Mouse (Mus musculus): Measurements from ENCODE around the gene H2-Eb1. TPM values are rescaled to one million over a fixed set of nuclear protein-coding genes. Genes with fewer than 3 reads are reported as not detected.
A peak's percentile ranks its signal among the peaks of the same experiment; 100 is the strongest.

H2-Eb1 gene
- polyA plus RNA-seq, 1 experiment: not detected

DNA sequence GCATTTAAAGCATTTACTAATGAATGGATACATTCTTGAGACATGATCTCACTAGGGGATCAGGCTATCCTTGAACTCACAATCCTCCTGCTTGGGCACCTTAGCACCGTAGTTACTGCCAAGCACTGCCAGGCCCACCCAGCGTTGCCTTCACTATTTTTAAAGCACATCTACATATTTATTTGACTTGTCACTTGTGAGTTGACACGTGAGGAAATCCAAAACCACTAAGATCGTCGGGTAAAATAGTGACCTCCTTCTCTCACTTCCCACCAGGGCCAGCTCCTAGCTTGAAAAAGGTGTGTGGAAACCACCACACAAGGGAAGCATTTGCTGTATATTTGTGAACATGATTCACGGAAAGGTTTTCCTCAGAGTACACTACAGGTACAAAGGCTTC, 18.7 kb upstream of the H2-Eb1 start:
- Histone ChIP-seq H3K4me3 (ENCODE audit: insufficient read depth, low read length) (no peak overlapping the region), H3K27ac (ENCODE audit: insufficient read depth, low read length) (no peak overlapping the region), H3K4me1 (ENCODE audit: control insufficient read depth, insufficient read depth, low read length) (no peaks in the 10 kb centered on the region)
- TF ChIP-seq CTCF (IDR thresholded peaks at IDR 0.05; ENCODE audit: borderline replicate concordance, insufficient read depth, low read length): no peak
- TF ChIP-seq POLR2A (IDR thresholded peaks at IDR 0.05; ENCODE audit: low read depth, low read length): no peak

DNA sequence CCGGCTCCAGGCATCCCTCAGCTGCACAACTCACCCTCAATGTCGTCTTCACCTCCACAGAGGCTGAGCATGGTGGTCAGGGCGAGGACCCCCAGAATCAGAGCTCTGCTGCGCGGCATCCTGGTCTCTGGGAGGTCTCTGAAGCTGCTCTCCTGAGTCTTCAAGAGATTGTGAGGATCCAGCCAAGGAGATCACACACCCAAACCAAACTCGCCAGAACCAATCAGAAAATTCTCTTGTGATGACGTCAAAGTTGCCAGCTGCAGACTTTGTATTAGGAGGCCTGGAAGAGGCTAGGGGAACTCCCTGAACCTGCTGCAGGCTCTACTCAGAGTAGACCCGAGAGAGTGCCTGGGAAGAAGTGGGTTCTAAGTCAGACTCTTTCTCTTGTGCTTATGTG, 18.0 kb upstream of the H2-Eb1 start, which contains the start of gene H2-Aa:
TSS of gene H2-Aa (minus strand) at position 176 of the 400 bp plus-strand sequence.
- no peaks in the 10 kb centered on the region for H3K4me1 ChIP-seq (ENCODE audit: control insufficient read depth, insufficient read depth, low read length)
- no peak within 1 kb of the TSS for H3K4me3 ChIP-seq (ENCODE audit: insufficient read depth, low read length)
- no peak within 1 kb of the TSS for H3K27ac ChIP-seq (ENCODE audit: insufficient read depth, low read length)
- TF ChIP-seq CTCF (IDR thresholded peaks at IDR 0.05; ENCODE audit: borderline replicate concordance, insufficient read depth, low read length) (no peak), POLR2A (IDR thresholded peaks at IDR 0.05; ENCODE audit: low read depth, low read length) (no peak)

DNA sequence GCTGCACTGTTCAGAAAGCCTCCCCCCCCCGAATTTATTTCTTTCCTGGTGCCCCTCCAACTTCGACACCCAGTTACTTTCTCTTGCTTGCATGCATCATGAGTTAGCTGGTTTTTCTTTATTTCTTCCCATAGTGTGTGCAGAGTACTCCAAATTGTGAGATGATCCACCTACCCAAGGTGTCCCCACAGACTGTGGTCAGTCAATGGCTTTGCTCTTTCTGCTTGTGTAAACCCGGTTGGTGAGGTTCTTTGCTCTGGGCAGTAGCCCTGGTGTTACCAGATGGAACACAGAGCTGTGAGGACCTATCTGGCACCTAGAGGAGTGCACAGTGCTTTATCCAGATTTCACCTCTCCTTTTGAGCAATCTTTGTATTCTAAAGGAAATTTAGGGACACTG, 17.5 kb upstream of the H2-Eb1 start:
- H3K4me1 ChIP-seq (ENCODE audit: control insufficient read depth, insufficient read depth, low read length): no peaks in the 10 kb centered on the region
- H3K4me3 ChIP-seq (ENCODE audit: insufficient read depth, low read length): no peak overlapping the region
- H3K27ac ChIP-seq (ENCODE audit: insufficient read depth, low read length): no peak overlapping the region
- TF ChIP-seq POLR2A (IDR thresholded peaks at IDR 0.05; ENCODE audit: low read depth, low read length) (no peak), CTCF (IDR thresholded peaks at IDR 0.05; ENCODE audit: borderline replicate concordance, insufficient read depth, low read length) (no peak)

DNA sequence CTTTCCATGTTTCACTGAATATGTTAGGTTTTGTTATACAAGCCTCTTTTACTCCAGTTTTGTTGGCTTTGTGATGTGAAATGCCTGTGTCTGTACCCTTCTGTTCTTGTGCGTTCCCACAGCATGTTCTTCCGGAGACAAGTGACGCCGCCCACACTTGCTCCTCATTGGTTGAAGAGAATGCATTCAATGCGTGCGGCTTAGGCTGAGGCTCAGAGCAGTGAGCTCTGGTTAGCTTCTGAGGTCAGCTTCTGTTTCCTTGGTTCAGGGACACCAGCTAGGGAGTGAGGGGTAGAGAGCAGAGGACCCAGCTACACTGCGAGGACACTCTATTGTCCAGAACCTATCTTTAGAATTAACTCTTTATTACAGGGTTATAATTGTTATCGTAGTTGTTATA, 14.1 kb upstream of the H2-Eb1 start:
- Histone ChIP-seq H3K4me1 (ENCODE audit: control insufficient read depth, insufficient read depth, low read length) (no peaks in the 10 kb centered on the region), H3K4me3 (ENCODE audit: insufficient read depth, low read length) (no peak overlapping the region), H3K27ac (ENCODE audit: insufficient read depth, low read length) (no peak overlapping the region)
- TF ChIP-seq CTCF (IDR thresholded peaks at IDR 0.05; ENCODE audit: borderline replicate concordance, insufficient read depth, low read length) (no peak), POLR2A (IDR thresholded peaks at IDR 0.05; ENCODE audit: low read depth, low read length) (no peak)

DNA sequence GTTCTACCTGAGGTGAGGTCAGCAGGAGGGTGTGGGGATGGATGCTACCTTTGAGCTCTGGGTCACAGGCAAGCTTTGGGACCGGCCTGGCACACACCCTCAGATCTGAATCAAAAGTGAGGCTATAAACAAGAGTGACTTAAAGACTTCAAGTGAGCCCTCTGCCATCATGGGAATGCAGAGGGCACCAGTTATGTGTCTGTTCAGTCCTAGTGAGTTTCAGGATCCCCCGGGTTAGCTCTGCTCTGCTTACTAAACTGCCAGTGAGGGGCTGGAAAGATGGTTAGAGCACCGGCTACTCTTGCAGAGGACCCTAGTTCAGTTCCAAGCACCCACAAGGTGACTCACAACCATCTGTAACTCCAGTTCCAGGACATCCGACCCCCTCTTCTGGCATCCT, 13.1 kb upstream of the H2-Eb1 start:
- Histone ChIP-seq H3K27ac (ENCODE audit: insufficient read depth, low read length) (no peak overlapping the region), H3K4me1 (ENCODE audit: control insufficient read depth, insufficient read depth, low read length) (no peaks in the 10 kb centered on the region), H3K4me3 (ENCODE audit: insufficient read depth, low read length) (no peak overlapping the region)
- no peak for TF ChIP-seq POLR2A (IDR thresholded peaks at IDR 0.05; ENCODE audit: low read depth, low read length)
- TF ChIP-seq CTCF (IDR thresholded peaks at IDR 0.05; ENCODE audit: borderline replicate concordance, insufficient read depth, low read length): no peak

DNA sequence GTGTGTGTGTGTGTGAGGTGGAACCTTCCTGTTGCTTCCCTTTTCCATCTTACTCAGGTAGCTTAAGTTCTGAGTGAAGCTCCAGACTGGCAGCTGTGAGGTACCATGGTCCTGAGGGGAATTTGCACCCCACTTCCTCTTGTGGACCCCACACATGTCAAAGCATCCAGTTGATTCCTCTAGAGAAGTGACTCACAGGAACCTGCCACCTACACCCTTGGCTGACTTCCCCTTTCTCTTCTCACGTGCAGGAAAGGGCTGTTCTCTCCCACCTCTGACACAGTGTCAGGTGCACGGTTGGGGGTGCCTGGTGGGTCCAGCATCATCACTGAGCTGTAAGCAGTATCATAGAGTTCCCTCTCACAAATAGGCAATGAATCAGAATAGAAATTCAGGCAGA, 12.1 kb upstream of the H2-Eb1 start:
- no peak for TF ChIP-seq CTCF (IDR thresholded peaks at IDR 0.05; ENCODE audit: borderline replicate concordance, insufficient read depth, low read length)
- TF ChIP-seq POLR2A (IDR thresholded peaks at IDR 0.05; ENCODE audit: low read depth, low read length): no peak
- Histone ChIP-seq H3K4me1 (ENCODE audit: control insufficient read depth, insufficient read depth, low read length) (no peaks in the 10 kb centered on the region), H3K27ac (ENCODE audit: insufficient read depth, low read length) (no peak overlapping the region), H3K4me3 (ENCODE audit: insufficient read depth, low read length) (no peak overlapping the region)

DNA sequence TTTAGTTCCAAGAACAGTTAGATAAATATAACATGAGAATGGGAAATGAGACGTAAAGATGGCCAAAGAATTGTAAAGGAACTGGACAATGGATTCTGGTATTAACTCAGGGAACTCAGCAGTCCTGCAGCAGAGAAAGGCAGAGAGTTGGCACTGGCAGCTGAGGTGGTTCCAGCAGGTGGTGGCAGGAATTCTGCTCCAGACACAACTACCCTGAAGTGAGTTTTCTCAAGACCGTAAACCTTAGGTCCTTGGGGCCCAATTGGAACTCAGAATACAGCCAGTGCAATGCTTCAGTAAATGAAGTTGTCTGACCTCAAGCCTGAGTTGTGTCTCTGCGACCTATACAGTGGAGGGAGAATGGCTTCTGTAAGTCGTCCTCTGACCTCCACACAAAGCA, 11.4 kb upstream of the H2-Eb1 start:
- TF ChIP-seq POLR2A (IDR thresholded peaks at IDR 0.05; ENCODE audit: low read depth, low read length): no peak
- no peak for TF ChIP-seq CTCF (IDR thresholded peaks at IDR 0.05; ENCODE audit: borderline replicate concordance, insufficient read depth, low read length)
- Histone ChIP-seq H3K4me1 (ENCODE audit: control insufficient read depth, insufficient read depth, low read length) (no peaks in the 10 kb centered on the region), H3K27ac (ENCODE audit: insufficient read depth, low read length) (no peak overlapping the region), H3K4me3 (ENCODE audit: insufficient read depth, low read length) (no peak overlapping the region)

DNA sequence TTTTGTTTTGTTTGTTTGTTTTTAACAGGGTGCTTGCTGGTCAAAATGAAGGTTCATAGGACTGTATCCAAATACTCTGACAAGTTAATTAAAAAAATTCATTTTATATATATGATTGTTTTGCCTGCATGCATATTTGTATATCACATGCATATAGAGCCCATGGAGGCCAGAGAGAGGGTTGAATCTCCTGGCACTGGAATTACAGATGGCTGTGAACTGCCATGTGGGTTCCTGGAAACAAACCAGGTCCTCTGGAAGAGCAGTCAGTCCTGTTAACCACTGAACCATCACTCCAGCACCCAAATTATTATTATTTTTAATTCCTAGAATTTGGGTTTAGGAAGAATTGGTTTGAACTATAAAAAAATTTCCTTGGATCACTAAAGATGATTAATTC, 10.4 kb upstream of the H2-Eb1 start:
- Histone ChIP-seq H3K4me3 (ENCODE audit: insufficient read depth, low read length) (no peak overlapping the region), H3K4me1 (ENCODE audit: control insufficient read depth, insufficient read depth, low read length) (no peaks in the 10 kb centered on the region), H3K27ac (ENCODE audit: insufficient read depth, low read length) (no peak overlapping the region)
- TF ChIP-seq POLR2A (IDR thresholded peaks at IDR 0.05; ENCODE audit: low read depth, low read length) (no peak), CTCF (IDR thresholded peaks at IDR 0.05; ENCODE audit: borderline replicate concordance, insufficient read depth, low read length) (no peak)

DNA sequence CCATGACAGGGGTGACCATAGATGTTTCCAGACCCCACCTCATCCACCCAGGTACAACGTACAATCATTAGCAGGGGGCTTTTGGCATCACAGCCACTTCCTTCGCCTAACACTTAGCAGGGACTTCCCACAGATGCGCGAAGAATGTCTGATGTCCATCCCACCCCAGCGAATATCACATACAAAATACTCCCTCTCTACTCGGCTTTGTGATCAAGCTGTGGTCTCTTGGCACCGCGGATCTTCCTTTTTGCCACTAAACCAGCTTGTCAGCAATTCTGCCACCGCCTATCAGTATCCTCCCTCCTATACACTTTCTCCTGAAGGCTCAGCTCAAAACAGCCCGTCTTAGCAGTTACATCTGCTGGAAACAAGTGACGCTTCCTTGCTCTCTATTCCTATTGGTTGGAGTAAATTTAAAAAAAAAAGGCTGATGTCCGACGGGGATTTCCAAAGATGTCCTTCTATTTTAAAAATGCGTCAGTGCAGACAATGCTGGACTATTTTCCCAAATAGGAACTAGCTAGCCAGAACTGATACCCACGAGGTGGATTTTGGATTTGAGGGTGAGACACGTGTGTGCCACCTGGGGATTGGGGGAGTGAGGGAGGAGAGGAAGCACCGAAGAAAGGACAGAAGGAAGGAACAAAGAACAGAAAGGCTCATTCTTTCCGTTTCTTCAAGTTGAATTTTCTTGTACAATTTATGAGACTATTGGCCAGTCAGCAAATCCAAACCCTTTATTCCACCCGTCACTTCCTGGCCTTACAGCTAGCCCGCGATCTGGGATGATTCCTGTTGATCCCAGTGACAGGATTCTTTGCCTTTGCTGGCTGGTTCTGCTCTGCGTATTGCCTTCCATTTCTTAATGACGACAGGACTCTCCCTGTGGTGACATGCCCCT, 9.5 kb upstream of the H2-Eb1 start:
- no peak overlapping the region for H3K27ac ChIP-seq (ENCODE audit: insufficient read depth, low read length)
- peak overlapping the region; percentile 38 for H3K4me3 ChIP-seq (ENCODE audit: insufficient read depth, low read length)
- H3K4me1 ChIP-seq (ENCODE audit: control insufficient read depth, insufficient read depth, low read length): no peaks in the 10 kb centered on the region
- TF ChIP-seq CTCF (IDR thresholded peaks at IDR 0.05; ENCODE audit: borderline replicate concordance, insufficient read depth, low read length) (no peak), POLR2A (IDR thresholded peaks at IDR 0.05; ENCODE audit: low read depth, low read length) (no peak)

DNA sequence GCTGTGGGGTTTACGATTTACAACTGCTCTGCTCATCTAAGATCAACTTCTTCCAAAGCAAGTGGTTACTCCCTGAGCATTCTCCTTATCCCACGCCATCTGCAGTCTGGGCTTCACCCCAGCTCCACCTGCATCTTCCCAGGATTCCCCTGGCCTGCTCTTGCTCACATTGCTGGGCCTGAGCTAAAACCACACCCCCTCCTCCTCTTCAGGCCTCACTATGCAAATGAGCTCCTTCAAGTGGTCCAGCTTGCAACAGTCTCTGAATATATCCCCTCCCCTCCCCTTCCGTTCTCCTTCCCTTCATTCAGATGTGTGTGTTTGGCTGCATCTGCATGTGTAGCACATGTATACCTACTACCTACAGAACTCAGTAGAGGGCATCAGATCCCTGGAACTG, 6.3 kb upstream of the H2-Eb1 start:
- Histone ChIP-seq H3K4me1 (ENCODE audit: control insufficient read depth, insufficient read depth, low read length) (no peaks in the 10 kb centered on the region), H3K4me3 (ENCODE audit: insufficient read depth, low read length) (no peak overlapping the region), H3K27ac (ENCODE audit: insufficient read depth, low read length) (no peak overlapping the region)
- TF ChIP-seq CTCF (IDR thresholded peaks at IDR 0.05; ENCODE audit: borderline replicate concordance, insufficient read depth, low read length) (no peak), POLR2A (IDR thresholded peaks at IDR 0.05; ENCODE audit: low read depth, low read length) (no peak)

Measured in embryonic fibroblast, embryonic 13.5 days (primary cell).